Mouse (Mus musculus): Measurements from ENCODE around the gene Slc6a1. TPM values are rescaled to one million over a fixed set of nuclear protein-coding genes. Genes with fewer than 3 reads are reported as not detected.

Gene Slc6a1
- polyA plus RNA-seq, 2 experiments: 0.03 to 0.04 TPM

DNA sequence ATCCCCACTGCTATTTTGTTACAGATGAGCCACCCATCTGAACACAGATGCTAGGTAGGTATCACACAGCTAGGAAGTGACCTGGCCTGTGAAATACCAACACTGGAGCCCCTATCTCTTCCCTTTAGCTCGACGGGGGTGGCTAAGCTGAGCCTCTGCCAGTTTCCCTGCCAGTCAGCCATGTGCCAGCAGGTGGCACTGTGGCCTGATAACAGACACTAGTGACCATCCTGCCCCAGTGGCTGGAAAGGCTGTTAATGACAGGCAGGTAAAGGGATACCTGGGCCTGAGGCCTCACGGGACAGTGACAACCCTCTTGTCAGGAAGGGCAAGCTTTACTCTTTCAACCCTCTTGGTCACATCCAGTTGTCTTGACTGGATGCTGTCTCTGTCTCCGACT, 62.7 kb downstream of the Slc6a1 start:
- Histone ChIP-seq H3K9ac (replicated peaks) (no peak overlapping the region), H3K4me2 (ENCODE audit: low read depth) (no peak overlapping the region), H3K9me3 (ENCODE audit: control insufficient read depth, low read length) (no peaks in the 10 kb centered on the region), H3K27ac (no peak overlapping the region), H3K4me1 (replicated peaks; ENCODE audit: control insufficient read depth in 2 of 2, insufficient read depth in 2 of 2, low read length in 1 of 2) (no peaks in the 10 kb centered on the region), H3K27me3 (ENCODE audit: control insufficient read depth, insufficient read depth, low read length) (no peaks in the 10 kb centered on the region), H3K36me3 (replicated peaks; ENCODE audit: control insufficient read depth, insufficient read depth, low read depth) (no peaks in the 10 kb centered on the region), H3K4me3 (ENCODE audit: insufficient read depth in 1 of 2, low read depth in 2 of 2, low read length in 2 of 2) (no peak overlapping the region)
- DNase-seq (ENCODE audit: low read depth in 3 of 3, low spot score in 3 of 3) (no peak), ATAC-seq (ENCODE audit: insufficient read depth) (no peak)
- TF ChIP-seq CTCF (IDR thresholded peaks at IDR 0.05; ENCODE audit: low read depth): peak; percentile 84
- no peak for TF ChIP-seq EP300 (IDR thresholded peaks at IDR 0.05; ENCODE audit: low read depth)
- 34% methylated on average over 4 of the region's 4 CpGs for WGBS (ENCODE audit: insufficient replicate concordance)

DNA sequence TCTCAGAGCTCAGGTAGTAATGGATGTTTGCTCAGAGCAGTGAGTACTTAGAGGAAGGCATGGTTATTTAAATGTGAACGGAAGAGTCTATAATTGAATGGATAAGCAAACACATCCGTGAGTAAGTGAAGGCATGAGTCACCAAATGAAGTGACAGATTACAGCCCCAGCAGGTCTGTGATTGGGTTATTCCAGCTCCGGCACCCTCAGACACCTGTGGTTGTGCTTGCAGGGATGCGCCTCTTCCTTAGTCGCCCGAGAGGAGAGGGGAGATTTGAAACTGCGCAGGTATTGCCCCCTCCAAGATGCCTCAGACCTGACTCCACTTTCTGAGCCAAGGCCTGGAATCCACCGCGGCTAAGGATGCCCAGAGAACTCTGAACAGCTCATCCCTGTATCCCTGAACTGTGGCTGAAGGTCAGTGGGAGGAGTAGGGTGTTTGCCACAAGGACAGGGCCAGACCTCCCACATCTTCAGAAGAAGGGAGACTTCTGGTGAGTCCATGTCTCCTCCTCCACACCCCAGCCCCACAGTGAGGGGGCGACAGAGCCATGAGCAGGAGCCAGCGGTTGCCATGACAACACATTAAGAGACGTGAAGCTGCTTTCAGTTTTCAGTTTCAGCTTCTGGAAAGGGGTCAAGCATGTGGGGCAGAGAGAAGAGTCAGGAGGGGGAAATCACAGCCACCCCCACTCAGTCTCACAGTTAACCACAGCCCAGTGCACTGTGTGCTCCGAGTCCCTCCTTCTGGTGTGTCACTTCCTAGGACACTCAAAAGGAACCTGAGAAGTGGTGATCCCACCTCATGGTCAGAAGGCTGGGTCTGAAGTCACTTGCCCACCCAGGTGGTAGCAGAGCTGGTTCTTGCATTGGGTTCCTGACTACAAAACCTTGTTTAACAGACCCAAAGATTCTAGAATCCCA, 65.7 kb downstream of the Slc6a1 start:
- no peak for TF ChIP-seq CTCF (IDR thresholded peaks at IDR 0.05; ENCODE audit: low read depth)
- TF ChIP-seq EP300 (IDR thresholded peaks at IDR 0.05; ENCODE audit: low read depth): no peak
- ATAC-seq (ENCODE audit: insufficient read depth): no peak
- H3K4me3 ChIP-seq (ENCODE audit: insufficient read depth in 1 of 2, low read depth in 2 of 2, low read length in 2 of 2): no peak overlapping the region
- WGBS (ENCODE audit: insufficient replicate concordance): 35% methylated on average over 13 of the region's 13 CpGs
- no peak overlapping the region for H3K27ac ChIP-seq
- H3K9me3 ChIP-seq (ENCODE audit: control insufficient read depth, low read length): no peaks in the 10 kb centered on the region
- H3K27me3 ChIP-seq (ENCODE audit: control insufficient read depth, insufficient read depth, low read length): no peaks in the 10 kb centered on the region
- no peaks in the 10 kb centered on the region for H3K36me3 ChIP-seq (replicated peaks; ENCODE audit: control insufficient read depth, insufficient read depth, low read depth)
- H3K4me1 ChIP-seq (replicated peaks; ENCODE audit: control insufficient read depth in 2 of 2, insufficient read depth in 2 of 2, low read length in 1 of 2): no peaks in the 10 kb centered on the region
- H3K4me2 ChIP-seq (ENCODE audit: low read depth): no peak overlapping the region
- H3K9ac ChIP-seq (replicated peaks): no peak overlapping the region
- DNase-seq (ENCODE audit: low read depth in 3 of 3, low spot score in 3 of 3): no peak

DNA sequence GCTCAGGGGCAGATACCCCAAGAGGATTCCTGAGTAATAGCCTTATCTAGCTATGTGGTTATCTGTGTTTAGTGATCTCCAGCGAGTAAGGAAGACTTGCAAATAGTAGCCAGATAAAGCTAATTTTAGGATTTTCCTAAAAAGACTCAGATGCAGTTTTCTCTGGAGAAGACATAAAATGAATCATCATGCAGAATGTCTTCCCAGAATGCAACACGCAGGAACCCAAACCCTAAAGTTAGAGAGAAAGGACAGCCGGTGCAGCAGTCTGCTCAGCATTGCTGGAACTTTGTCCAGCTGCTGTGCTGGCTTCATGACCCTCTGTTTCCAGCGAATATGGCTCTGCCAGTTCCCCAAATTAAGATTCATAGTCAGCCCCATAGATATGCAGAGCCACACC, 72.2 kb downstream of the Slc6a1 start:
- ATAC-seq (ENCODE audit: insufficient read depth) (no peak), DNase-seq (ENCODE audit: low read depth in 3 of 3, low spot score in 3 of 3) (no peak)
- Histone ChIP-seq H3K9me3 (ENCODE audit: control insufficient read depth, low read length) (no peaks in the 10 kb centered on the region), H3K36me3 (replicated peaks; ENCODE audit: control insufficient read depth, insufficient read depth, low read depth) (no peaks in the 10 kb centered on the region), H3K4me3 (ENCODE audit: insufficient read depth in 1 of 2, low read depth in 2 of 2, low read length in 2 of 2) (no peak overlapping the region), H3K4me1 (replicated peaks; ENCODE audit: control insufficient read depth in 2 of 2, insufficient read depth in 2 of 2, low read length in 1 of 2) (no peaks in the 10 kb centered on the region), H3K4me2 (ENCODE audit: low read depth) (no peak overlapping the region), H3K27ac (no peak overlapping the region), H3K27me3 (ENCODE audit: control insufficient read depth, insufficient read depth, low read length) (no peaks in the 10 kb centered on the region), H3K9ac (replicated peaks) (no peak overlapping the region)
- WGBS (ENCODE audit: insufficient replicate concordance): 46% methylated on average over 4 of the region's 4 CpGs
- TF ChIP-seq EP300 (IDR thresholded peaks at IDR 0.05; ENCODE audit: low read depth) (no peak), CTCF (IDR thresholded peaks at IDR 0.05; ENCODE audit: low read depth) (no peak)

DNA sequence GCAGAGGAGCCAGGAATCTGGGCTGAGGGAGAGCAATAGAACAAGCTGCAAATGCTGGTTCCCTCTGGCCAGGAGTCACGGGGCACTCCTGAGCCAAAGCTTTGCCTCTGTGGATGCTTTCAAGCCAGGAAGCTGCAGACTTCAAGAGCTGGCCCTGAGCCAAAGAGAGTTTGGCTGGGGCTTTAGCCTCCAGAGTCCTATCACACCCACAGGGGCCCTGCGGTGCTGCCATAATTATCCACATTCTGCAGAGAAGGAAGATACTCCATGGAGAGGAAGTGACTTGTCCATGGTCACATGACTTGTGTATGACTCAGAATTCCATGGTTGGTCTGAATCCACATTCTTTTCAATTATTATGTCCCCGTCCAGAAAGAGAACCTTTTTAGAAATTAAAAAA, 75.7 kb downstream of the Slc6a1 start:
- 32% methylated on average over 3 of the region's 3 CpGs for WGBS (ENCODE audit: insufficient replicate concordance)
- H3K9me3 ChIP-seq (ENCODE audit: control insufficient read depth, low read length): no peaks in the 10 kb centered on the region
- H3K36me3 ChIP-seq (replicated peaks; ENCODE audit: control insufficient read depth, insufficient read depth, low read depth): no peaks in the 10 kb centered on the region
- no peak overlapping the region for H3K4me2 ChIP-seq (ENCODE audit: low read depth)
- no peak overlapping the region for H3K9ac ChIP-seq (replicated peaks)
- no peak overlapping the region for H3K4me3 ChIP-seq (ENCODE audit: insufficient read depth in 1 of 2, low read depth in 2 of 2, low read length in 2 of 2)
- TF ChIP-seq EP300 (IDR thresholded peaks at IDR 0.05; ENCODE audit: low read depth) (no peak), CTCF (IDR thresholded peaks at IDR 0.05; ENCODE audit: low read depth) (no peak)
- H3K27ac ChIP-seq: no peak overlapping the region
- no peaks in the 10 kb centered on the region for H3K27me3 ChIP-seq (ENCODE audit: control insufficient read depth, insufficient read depth, low read length)
- no peak for ATAC-seq (ENCODE audit: insufficient read depth)
- H3K4me1 ChIP-seq (replicated peaks; ENCODE audit: control insufficient read depth in 2 of 2, insufficient read depth in 2 of 2, low read length in 1 of 2): no peaks in the 10 kb centered on the region
- no peak for DNase-seq (ENCODE audit: low read depth in 3 of 3, low spot score in 3 of 3)

DNA sequence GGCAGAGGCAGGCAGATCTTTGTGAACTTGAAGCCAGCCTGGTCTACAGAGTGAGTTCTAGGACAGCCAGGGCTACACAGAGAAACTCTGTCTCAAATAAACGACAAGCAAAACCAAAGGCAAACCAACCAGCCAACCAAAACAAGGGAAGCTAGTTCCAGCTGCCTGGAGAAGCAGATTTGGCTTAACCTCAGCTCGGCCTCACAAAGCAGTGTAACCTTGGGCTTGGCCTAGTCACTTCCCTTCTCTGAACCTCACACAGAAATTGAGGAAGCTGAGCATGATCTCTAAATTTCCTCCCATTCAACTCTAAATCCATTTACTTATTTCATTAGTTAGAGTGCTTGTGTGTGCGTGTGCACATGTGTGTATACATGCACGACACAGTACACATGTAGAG, 79.9 kb downstream of the Slc6a1 start:
- Histone ChIP-seq H3K27me3 (ENCODE audit: control insufficient read depth, insufficient read depth, low read length) (no peaks in the 10 kb centered on the region), H3K4me1 (replicated peaks; ENCODE audit: control insufficient read depth in 2 of 2, insufficient read depth in 2 of 2, low read length in 1 of 2) (no peaks in the 10 kb centered on the region), H3K9me3 (ENCODE audit: control insufficient read depth, low read length) (no peaks in the 10 kb centered on the region), H3K27ac (no peak overlapping the region), H3K4me2 (ENCODE audit: low read depth) (no peak overlapping the region), H3K9ac (replicated peaks) (no peak overlapping the region), H3K36me3 (replicated peaks; ENCODE audit: control insufficient read depth, insufficient read depth, low read depth) (no peaks in the 10 kb centered on the region), H3K4me3 (ENCODE audit: insufficient read depth in 1 of 2, low read depth in 2 of 2, low read length in 2 of 2) (no peak overlapping the region)
- DNase-seq (ENCODE audit: low read depth in 3 of 3, low spot score in 3 of 3): no peak
- ATAC-seq (ENCODE audit: insufficient read depth): no peak
- TF ChIP-seq CTCF (IDR thresholded peaks at IDR 0.05; ENCODE audit: low read depth): no peak
- TF ChIP-seq EP300 (IDR thresholded peaks at IDR 0.05; ENCODE audit: low read depth): no peak
- 17% methylated on average over 4 of the region's 4 CpGs for WGBS (ENCODE audit: insufficient replicate concordance)
